Mouse (Mus musculus) forebrain, postnatal 0 days (tissue): ENCODE data around the gene Enkd1. TPM values are rescaled to one million over a fixed set of nuclear protein-coding genes. Genes with fewer than 3 reads are reported as not detected.

ENCODE experiments used
- ATAC-seq: fragments of 200-750 bp; cut with Nextera tagmentation; 2 replicates; pipeline ENCODE4 v1.8.0; 2017; ENCODE audit warnings: mild to moderate bottlenecking, moderate library complexity
- DNase-seq: peaks from one replicate; pipeline ENCODE4 v3.0.0-alpha.2; 2015
- H3K27ac ChIP-seq: fragments of 300-500 bp; sonication (generic); 2 replicates; pipeline ENCODE4 v1.5.1; 2014; ENCODE audit warnings: low read depth, mild to moderate bottlenecking, antibody characterized with exemption, low read length, moderate library complexity, mixed read lengths
- H3K27me3 ChIP-seq: fragments of 300-500 bp; sonication (generic); 2 replicates; pipeline ENCODE4 v1.6.1; 2014; ENCODE audit warnings: mild to moderate bottlenecking, low read length, mixed read lengths; ENCODE audit not compliant: insufficient read depth
- H3K36me3 ChIP-seq: fragments of 300-500 bp; sonication (generic); 2 replicates; pipeline ENCODE4 v1.6.1; 2014; ENCODE audit warnings: mild to moderate bottlenecking, moderate library complexity; ENCODE audit not compliant: insufficient read depth
- H3K4me1 ChIP-seq: fragments of 300-500 bp; sonication (generic); 2 replicates; pipeline ENCODE4 v1.6.1; 2014; ENCODE audit warnings: antibody characterized with exemption; ENCODE audit not compliant: insufficient read depth
- H3K4me2 ChIP-seq: fragments of 300-500 bp; sonication (generic); 2 replicates; pipeline ENCODE4 v1.6.1; 2014; ENCODE audit warnings: low read depth, mild to moderate bottlenecking, moderate library complexity
- H3K4me3 ChIP-seq: fragments of 300-500 bp; sonication (generic); 2 replicates; pipeline ENCODE4 v1.5.1; 2014; ENCODE audit warnings: low read depth, low read length, mixed read lengths
- H3K9ac ChIP-seq: fragments of 300-500 bp; sonication (generic); 2 replicates; pipeline ENCODE4 v1.6.1; 2014; ENCODE audit warnings: mild to moderate bottlenecking
- H3K9me3 ChIP-seq: fragments of 300-500 bp; sonication (generic); 2 replicates; pipeline ENCODE4 v1.6.1; 2016; ENCODE audit warnings: low read length
- CTCF ChIP-seq: sonication (generic); IDR thresholded peaks from 2 replicates; pipeline ENCODE4 v1.5.1; 2016; ENCODE audit warnings: antibody characterized with exemption, control low read depth, low read depth
- WGBS: fragments of 180-500 bp; shearing (Covaris S2); extraction: QIAGEN DNeasy Blood & Tissue Kit; methylation state at CpG from one replicate; pipeline ENCODE4 v1.1.7; 2014; 5-methylcytosine and 5-hydroxymethylcytosine counted together
- polyA plus RNA-seq: library from polyadenylated mRNA; unstranded; fragments of >200 nt; fragmentation: Nextera tagmentation; extraction: Ambion mirVana; gene quantifications from 2 replicates; pipeline ENCODE4 v1.2.1, GENCODE M21; 2015
- total RNA-seq: library from RNA; depleted of rRNA; stranded (reverse); fragments of >200 nt; gene quantifications from 2 replicates; pipeline ENCODE4 v1.2.3, GENCODE M21; 2014; rRNA removed

Enkd1 gene
- total and polyA plus RNA-seq, 2 experiments from 2014 or later, result 10.9 to 16.8 TPM

DNA sequence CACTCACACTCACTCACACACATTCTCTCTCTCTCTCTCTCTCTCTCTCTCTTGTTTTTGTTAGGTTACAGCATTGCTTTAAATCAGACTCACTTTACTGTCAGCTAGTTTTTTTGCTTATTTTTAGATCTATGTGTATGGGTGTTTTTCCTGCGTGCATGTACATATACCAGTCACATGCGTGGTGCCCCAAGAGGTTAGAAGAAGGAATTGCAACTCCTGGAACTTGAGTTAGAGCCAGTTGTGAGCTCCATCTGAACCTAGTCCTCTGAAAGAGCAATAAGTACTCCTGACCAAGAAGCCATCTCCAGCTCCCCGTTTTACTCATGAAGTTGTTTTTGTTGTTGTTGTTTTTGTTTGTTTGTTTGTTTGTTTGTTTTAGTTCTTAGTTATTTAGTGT is 46.8 kb downstream of the Enkd1 start:
- ATAC-seq (peak; percentile 58), DNase-seq (peak; percentile 50)
- H3K27ac ChIP-seq, result no peak overlapping the region
- 69% methylated on average over 3 of the region's 3 CpGs for WGBS
- no peak overlapping the region for H3K4me2 ChIP-seq
- no peak overlapping the region for H3K9ac ChIP-seq
- H3K9me3 ChIP-seq, result no peaks in the 10 kb centered on the region
- no peak overlapping the region for H3K4me3 ChIP-seq
- H3K27me3 ChIP-seq, result no peaks in the 10 kb centered on the region
- peak; percentile 66 for TF ChIP-seq CTCF
- H3K36me3 ChIP-seq, result peaks cover 24% of the 10 kb centered on the region; the same call in 1 of the 2 replicates
- no peaks in the 10 kb centered on the region for H3K4me1 ChIP-seq

DNA sequence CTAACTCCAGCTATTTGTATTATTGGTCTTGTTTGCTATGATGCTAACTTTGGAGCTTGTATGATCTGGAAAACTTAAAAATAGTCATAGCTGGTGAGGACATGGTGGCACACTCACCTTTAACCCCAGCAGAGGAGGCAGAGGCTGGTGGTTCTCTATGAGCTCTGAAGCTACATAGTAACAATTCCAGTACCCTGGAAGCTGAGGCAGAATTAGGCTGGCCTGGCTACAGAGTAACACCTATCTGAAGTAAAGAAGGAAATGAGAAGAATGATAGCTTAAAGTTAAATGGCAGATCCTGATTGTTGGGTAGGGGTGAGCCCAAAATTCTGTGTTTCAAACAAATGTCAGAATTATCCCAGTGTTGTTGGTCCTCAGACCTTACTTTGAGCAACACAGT is 50.4 kb downstream of the Enkd1 start:
- no peaks in the 10 kb centered on the region for H3K9me3 ChIP-seq
- no peak overlapping the region for H3K27ac ChIP-seq
- no peak for TF ChIP-seq CTCF
- H3K4me1 ChIP-seq, result no peaks in the 10 kb centered on the region
- H3K4me2 ChIP-seq, result no peak overlapping the region
- DNase-seq (no peak), ATAC-seq (no peak)
- no peak overlapping the region for H3K9ac ChIP-seq
- peaks cover 4% of the 10 kb centered on the region; the same call in 1 of the 2 replicates for H3K36me3 ChIP-seq
- no peak overlapping the region for H3K4me3 ChIP-seq
- H3K27me3 ChIP-seq, result no peaks in the 10 kb centered on the region

Other genes starting within 250 kb of the Enkd1 start
- gene Tppp3, start 236.7 kb downstream of the Enkd1 start, total RNA-seq, result 66.6 and 80.6 TPM in 2 replicates
- gene Tppp3, start 236.7 kb downstream of the Enkd1 start, polyA plus RNA-seq, result 74.6 and 106 TPM in 2 replicates
- 22.9 and 30.4 TPM in 2 replicates for gene Zdhhc1, start 211.3 kb downstream of the Enkd1 start, total RNA-seq
- gene Zdhhc1, start 211.3 kb downstream of the Enkd1 start, polyA plus RNA-seq, result 16.2 and 22.7 TPM in 2 replicates
- 0.38 and 0.52 TPM in 2 replicates for gene Hsd11b2, start 189.5 kb downstream of the Enkd1 start, total RNA-seq
- 1.3 and 2.6 TPM in 2 replicates for gene Hsd11b2, start 189.5 kb downstream of the Enkd1 start, polyA plus RNA-seq
- 179 TPM in 2 replicates for gene Atp6v0d1, start 142.2 kb downstream of the Enkd1 start, total RNA-seq
- gene Atp6v0d1, start 142.2 kb downstream of the Enkd1 start, polyA plus RNA-seq, result 251 and 275 TPM in 2 replicates
- gene Ripor1, start 103.0 kb downstream of the Enkd1 start, total RNA-seq, result 9.2 and 10.6 TPM in 2 replicates
- 37.2 and 37.4 TPM in 2 replicates for gene Ripor1, start 103.0 kb downstream of the Enkd1 start, polyA plus RNA-seq
- 39.5 and 52.5 TPM in 2 replicates for gene Ctcf, start 71.6 kb downstream of the Enkd1 start, total RNA-seq
- gene Ctcf, start 71.6 kb downstream of the Enkd1 start, polyA plus RNA-seq, result 67.9 and 86.0 TPM in 2 replicates
- 1.5 TPM in 1 of 2 replicates, not detected in the other for gene Agrp, start 70.8 kb downstream of the Enkd1 start, total RNA-seq
- gene Agrp, start 70.8 kb downstream of the Enkd1 start, polyA plus RNA-seq, result 0.62 and 0.90 TPM in 2 replicates
- gene Carmil2, start 21.9 kb downstream of the Enkd1 start, total RNA-seq, result 4.4 and 5.6 TPM in 2 replicates
- gene Carmil2, start 21.9 kb downstream of the Enkd1 start, polyA plus RNA-seq, result 21.5 and 28.0 TPM in 2 replicates
- gene Acd, start 7.1 kb downstream of the Enkd1 start, total RNA-seq, result 24.1 and 35.0 TPM in 2 replicates
- 90.0 and 95.7 TPM in 2 replicates for gene Acd, start 7.1 kb downstream of the Enkd1 start, polyA plus RNA-seq
- gene Pard6a, start 7.1 kb downstream of the Enkd1 start, total RNA-seq, result 59.3 and 71.1 TPM in 2 replicates
- 63.8 and 72.5 TPM in 2 replicates for gene Pard6a, start 7.1 kb downstream of the Enkd1 start, polyA plus RNA-seq
- 0.23 TPM in 1 of 2 replicates, not detected in the other for gene 4933405L10Rik, start 555 bp downstream of the Enkd1 start, total RNA-seq
- gene 4933405L10Rik, start 555 bp downstream of the Enkd1 start, polyA plus RNA-seq, result 0.21 and 0.31 TPM in 2 replicates
- gene Gfod2, start 50.5 kb upstream of the Enkd1 start, total RNA-seq, result 42.6 and 51.2 TPM in 2 replicates
- 58.4 and 71.2 TPM in 2 replicates for gene Gfod2, start 50.5 kb upstream of the Enkd1 start, polyA plus RNA-seq
- gene Ranbp10, start 119.1 kb upstream of the Enkd1 start, total RNA-seq, result 9.8 and 13.6 TPM in 2 replicates
- 3.5 and 4.5 TPM in 2 replicates for gene Ranbp10, start 119.1 kb upstream of the Enkd1 start, polyA plus RNA-seq
- 0.67 and 1.2 TPM in 2 replicates for gene Tsnaxip1, start 119.5 kb upstream of the Enkd1 start, total RNA-seq
- gene Tsnaxip1, start 119.5 kb upstream of the Enkd1 start, polyA plus RNA-seq, result 0.92 and 1.1 TPM in 2 replicates
- 42.4 and 44.7 TPM in 2 replicates for gene Cenpt, start 145.1 kb upstream of the Enkd1 start, total RNA-seq
- 39.0 and 42.8 TPM in 2 replicates for gene Cenpt, start 145.1 kb upstream of the Enkd1 start, polyA plus RNA-seq
- gene Thap11, start 146.9 kb upstream of the Enkd1 start, total RNA-seq, result 60.4 and 81.9 TPM in 2 replicates
- gene Thap11, start 146.9 kb upstream of the Enkd1 start, polyA plus RNA-seq, result 48.6 and 57.2 TPM in 2 replicates
- 70.4 and 89.5 TPM in 2 replicates for gene Nutf2, start 152.4 kb upstream of the Enkd1 start, total RNA-seq
- gene Nutf2, start 152.4 kb upstream of the Enkd1 start, polyA plus RNA-seq, result 142 and 146 TPM in 2 replicates
- gene Edc4, start 172.7 kb upstream of the Enkd1 start, total RNA-seq, result 85.3 and 96.7 TPM in 2 replicates
- 36.1 and 41.7 TPM in 2 replicates for gene Edc4, start 172.7 kb upstream of the Enkd1 start, polyA plus RNA-seq
- 0.92 TPM in 1 of 2 replicates, not detected in the other for gene Nrn1l, start 185.4 kb upstream of the Enkd1 start, total RNA-seq
- 0.36 and 1.2 TPM in 2 replicates for gene Nrn1l, start 185.4 kb upstream of the Enkd1 start, polyA plus RNA-seq
- 16.6 and 24.5 TPM in 2 replicates for gene Pskh1, start 192.2 kb upstream of the Enkd1 start, total RNA-seq
- 8.0 and 10.4 TPM in 2 replicates for gene Pskh1, start 192.2 kb upstream of the Enkd1 start, polyA plus RNA-seq
- 1.0 and 3.3 TPM in 2 replicates for gene Ctrl, start 225.7 kb upstream of the Enkd1 start, total RNA-seq
- 1.1 and 1.9 TPM in 2 replicates for gene Ctrl, start 225.7 kb upstream of the Enkd1 start, polyA plus RNA-seq
- 46.5 and 63.7 TPM in 2 replicates for gene Psmb10, start 230.2 kb upstream of the Enkd1 start, total RNA-seq
- gene Psmb10, start 230.2 kb upstream of the Enkd1 start, polyA plus RNA-seq, result 86.2 and 95.8 TPM in 2 replicates
- 6.0 and 7.9 TPM in 2 replicates for gene Lcat, start 235.2 kb upstream of the Enkd1 start, total RNA-seq
- gene Lcat, start 235.2 kb upstream of the Enkd1 start, polyA plus RNA-seq, result 3.8 and 5.9 TPM in 2 replicates